Mouse (Mus musculus): ENCODE data around the gene Def6. TPM values are rescaled to one million over a fixed set of nuclear protein-coding genes. Genes with fewer than 3 reads are reported as not detected.

The Def6 gene
- polyA plus RNA-seq, 1 experiment: 1.7 TPM

DNA sequence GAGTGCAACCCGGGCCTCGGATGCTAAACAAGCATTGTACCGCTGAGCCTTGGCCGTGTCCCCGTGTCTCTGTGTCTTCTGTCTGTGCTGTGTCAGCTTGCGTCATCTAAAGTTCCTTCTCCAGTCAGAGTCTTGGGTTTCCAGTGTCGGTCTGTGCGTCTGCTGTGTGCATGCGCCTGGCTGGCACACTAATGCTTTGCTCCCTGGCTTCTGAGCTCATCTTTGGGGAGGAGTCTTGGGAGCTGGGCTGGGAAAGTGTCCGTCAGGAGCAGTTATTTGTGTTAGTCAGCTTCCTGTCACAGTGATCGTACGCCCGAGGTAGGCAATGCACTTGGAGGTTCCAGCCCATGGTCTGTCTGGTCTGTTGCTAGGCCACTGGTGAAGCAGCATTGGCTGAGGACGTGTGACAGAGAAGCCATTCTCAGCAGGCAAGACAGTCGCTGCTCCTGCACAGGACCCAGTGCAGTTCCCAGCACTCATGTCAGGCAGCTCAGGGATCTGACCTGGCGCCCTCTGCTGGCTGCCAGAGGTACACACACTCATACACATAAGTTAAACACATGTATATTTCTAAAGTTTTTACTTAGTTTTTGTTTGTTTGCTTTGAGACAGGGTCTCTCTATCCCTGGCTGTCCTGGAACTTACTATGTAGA is 52.4 kb downstream of the Def6 start:
- Histone ChIP-seq H3K4me3 (ENCODE audit: control insufficient read depth, low read depth, low read length) (no peak overlapping the region), H3K4me1 (ENCODE audit: control insufficient read depth, insufficient read depth, low read length) (peaks cover 7% of the 10 kb centered on the region), H3K27ac (ENCODE audit: control insufficient read depth, insufficient read depth, low read depth, low read length) (no peak overlapping the region), H3K36me3 (ENCODE audit: control insufficient read depth, insufficient read depth, low read length) (no peaks in the 10 kb centered on the region), H3K27me3 (ENCODE audit: control insufficient read depth, insufficient read depth, low read length) (no peaks in the 10 kb centered on the region)
- TF ChIP-seq POLR2A (IDR thresholded peaks at IDR 0.05; ENCODE audit: control insufficient read depth, low read depth, low read length) (no peak), CTCF (IDR thresholded peaks at IDR 0.05; ENCODE audit: control insufficient read depth, insufficient read depth, insufficient replicate concordance, low read depth, low read length) (peak; percentile 77; the same call in 1 of the 2 replicates)

DNA sequence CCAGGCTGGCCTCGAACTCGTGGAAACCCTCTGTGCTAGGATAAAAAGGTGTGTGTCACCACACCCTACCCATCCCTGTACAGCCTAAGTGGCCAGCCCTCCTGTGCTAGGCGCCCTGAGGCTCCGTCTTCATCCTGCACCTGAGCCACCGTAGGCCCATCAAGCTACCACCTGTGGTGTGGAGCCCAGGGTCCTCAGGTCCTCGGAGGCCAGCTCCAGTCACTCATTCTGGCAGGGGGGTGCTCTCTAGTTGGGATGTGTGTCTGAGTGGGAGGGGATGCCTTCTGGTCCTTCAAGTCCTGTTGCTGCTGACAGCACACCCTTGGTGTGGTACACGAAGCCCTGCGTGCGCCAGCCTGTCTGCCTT is 52.9 kb downstream of the Def6 start:
- Histone ChIP-seq H3K4me1 (ENCODE audit: control insufficient read depth, insufficient read depth, low read length) (peaks cover 7% of the 10 kb centered on the region), H3K27ac (ENCODE audit: control insufficient read depth, insufficient read depth, low read depth, low read length) (no peak overlapping the region), H3K4me3 (ENCODE audit: control insufficient read depth, low read depth, low read length) (no peak overlapping the region), H3K36me3 (ENCODE audit: control insufficient read depth, insufficient read depth, low read length) (no peaks in the 10 kb centered on the region), H3K27me3 (ENCODE audit: control insufficient read depth, insufficient read depth, low read length) (no peaks in the 10 kb centered on the region)
- TF ChIP-seq POLR2A (IDR thresholded peaks at IDR 0.05; ENCODE audit: control insufficient read depth, low read depth, low read length) (no peak), CTCF (IDR thresholded peaks at IDR 0.05; ENCODE audit: control insufficient read depth, insufficient read depth, insufficient replicate concordance, low read depth, low read length) (no peak)

DNA sequence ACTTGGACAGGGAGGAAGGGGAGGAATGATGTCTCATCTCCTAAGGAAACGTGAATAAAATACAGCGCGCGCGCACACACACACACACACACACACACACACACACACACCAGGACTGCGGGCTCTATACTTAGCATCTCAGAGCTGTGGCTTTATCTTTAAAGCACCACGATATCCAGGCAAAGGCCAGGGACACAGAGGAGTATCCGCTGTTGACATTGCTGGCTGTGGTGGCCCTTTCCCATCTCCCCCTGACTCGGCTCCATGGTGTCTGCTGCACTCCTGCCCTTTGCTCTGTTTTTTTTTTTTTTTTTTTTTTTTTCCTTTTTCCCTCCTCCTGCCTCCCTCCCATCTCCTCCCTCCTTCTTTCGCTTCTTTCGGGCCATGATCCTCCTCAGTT is 54.2 kb downstream of the Def6 start:
- Histone ChIP-seq H3K27ac (ENCODE audit: control insufficient read depth, insufficient read depth, low read depth, low read length) (no peak overlapping the region), H3K4me1 (ENCODE audit: control insufficient read depth, insufficient read depth, low read length) (peaks cover 7% of the 10 kb centered on the region), H3K4me3 (ENCODE audit: control insufficient read depth, low read depth, low read length) (no peak overlapping the region), H3K27me3 (ENCODE audit: control insufficient read depth, insufficient read depth, low read length) (no peaks in the 10 kb centered on the region), H3K36me3 (ENCODE audit: control insufficient read depth, insufficient read depth, low read length) (no peaks in the 10 kb centered on the region)
- TF ChIP-seq POLR2A (IDR thresholded peaks at IDR 0.05; ENCODE audit: control insufficient read depth, low read depth, low read length) (no peak), CTCF (IDR thresholded peaks at IDR 0.05; ENCODE audit: control insufficient read depth, insufficient read depth, insufficient replicate concordance, low read depth, low read length) (no peak)

DNA sequence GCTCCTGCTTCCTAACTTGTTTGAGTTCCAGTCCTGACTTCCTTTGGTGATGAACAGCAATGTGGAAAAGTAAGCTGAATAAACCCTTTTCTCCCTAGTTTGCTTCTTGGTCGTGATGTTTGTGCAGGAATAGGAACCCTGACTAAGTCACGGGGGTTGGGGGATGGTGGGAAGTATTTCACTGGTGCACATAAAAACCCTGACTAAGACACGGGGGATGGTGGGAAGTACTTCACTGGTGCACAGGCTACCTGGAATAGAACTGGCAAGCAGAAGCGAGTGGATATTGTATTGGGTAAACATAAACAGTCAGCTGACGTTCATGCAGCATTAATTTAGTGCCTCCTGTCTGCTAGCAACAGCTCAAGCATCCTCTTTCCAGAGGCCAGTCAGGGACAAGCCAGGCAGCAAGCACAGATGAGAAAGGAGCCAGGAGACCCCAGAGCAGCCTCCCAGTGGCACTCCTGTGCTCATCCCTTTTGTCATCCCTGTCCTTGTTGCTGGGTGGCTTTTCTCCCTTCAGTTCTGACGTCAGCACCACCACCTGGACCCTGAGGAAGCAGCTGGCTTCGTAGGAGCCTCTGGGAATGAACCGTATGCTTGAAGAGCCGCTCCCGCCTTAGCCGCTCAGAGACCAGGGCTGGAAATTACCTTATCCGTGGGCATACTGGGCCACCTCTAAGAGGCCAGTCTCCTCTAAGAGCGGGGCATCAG is 55.8 kb downstream of the Def6 start:
- H3K4me1 ChIP-seq (ENCODE audit: control insufficient read depth, insufficient read depth, low read length): peaks cover 7% of the 10 kb centered on the region
- no peak overlapping the region for H3K27ac ChIP-seq (ENCODE audit: control insufficient read depth, insufficient read depth, low read depth, low read length)
- no peaks in the 10 kb centered on the region for H3K27me3 ChIP-seq (ENCODE audit: control insufficient read depth, insufficient read depth, low read length)
- no peak overlapping the region for H3K4me3 ChIP-seq (ENCODE audit: control insufficient read depth, low read depth, low read length)
- no peak for TF ChIP-seq POLR2A (IDR thresholded peaks at IDR 0.05; ENCODE audit: control insufficient read depth, low read depth, low read length)
- no peaks in the 10 kb centered on the region for H3K36me3 ChIP-seq (ENCODE audit: control insufficient read depth, insufficient read depth, low read length)

DNA sequence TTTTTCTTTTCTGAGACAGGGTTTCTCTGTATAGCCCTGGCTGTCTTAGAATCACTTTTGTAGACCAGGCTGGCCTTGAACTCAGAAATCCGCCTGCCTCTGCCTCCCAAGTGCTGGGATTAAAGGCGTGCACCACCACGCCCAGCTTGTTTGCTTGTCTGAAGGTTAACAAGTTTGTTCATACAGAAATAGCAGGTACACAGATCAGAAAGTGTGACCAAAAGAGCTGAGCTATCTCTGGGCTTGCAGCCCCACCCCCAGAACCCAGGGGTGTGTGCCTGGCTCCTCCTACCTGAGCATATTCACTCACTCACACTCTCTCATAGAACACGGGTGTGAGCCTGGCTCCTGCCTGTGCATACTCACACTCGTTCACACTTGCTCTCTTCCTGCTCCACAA is 59.7 kb downstream of the Def6 start:
- no peaks in the 10 kb centered on the region for H3K27me3 ChIP-seq (ENCODE audit: control insufficient read depth, insufficient read depth, low read length)
- peaks cover 12% of the 10 kb centered on the region for H3K4me1 ChIP-seq (ENCODE audit: control insufficient read depth, insufficient read depth, low read length)
- no peak overlapping the region for H3K27ac ChIP-seq (ENCODE audit: control insufficient read depth, insufficient read depth, low read depth, low read length)
- TF ChIP-seq CTCF (IDR thresholded peaks at IDR 0.05; ENCODE audit: control insufficient read depth, insufficient read depth, insufficient replicate concordance, low read depth, low read length) (no peak), POLR2A (IDR thresholded peaks at IDR 0.05; ENCODE audit: control insufficient read depth, low read depth, low read length) (no peak)
- no peak overlapping the region for H3K4me3 ChIP-seq (ENCODE audit: control insufficient read depth, low read depth, low read length)
- H3K36me3 ChIP-seq (ENCODE audit: control insufficient read depth, insufficient read depth, low read length): no peaks in the 10 kb centered on the region

DNA sequence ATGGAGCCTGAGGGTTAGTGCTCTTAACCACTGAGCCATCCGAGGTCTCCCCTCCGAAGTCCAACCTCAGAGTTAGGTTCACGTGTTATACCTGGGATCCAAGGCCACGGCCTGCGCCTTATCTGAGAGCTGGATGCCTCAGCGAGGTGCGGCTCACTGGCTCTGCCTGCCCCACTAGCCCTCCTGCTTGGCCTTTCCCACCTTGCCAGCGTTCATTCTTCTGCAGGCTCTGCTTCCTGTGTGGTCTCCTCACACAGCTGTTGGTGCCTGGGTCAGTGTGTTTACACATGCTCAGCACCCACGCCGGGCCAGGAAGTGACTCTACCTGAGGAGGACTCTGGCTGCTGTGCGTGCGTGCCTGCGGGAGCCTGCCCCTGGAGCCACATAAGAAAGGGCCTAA is 62.6 kb downstream of the Def6 start:
- no peak for TF ChIP-seq POLR2A (IDR thresholded peaks at IDR 0.05; ENCODE audit: control insufficient read depth, low read depth, low read length)
- no peak for TF ChIP-seq CTCF (IDR thresholded peaks at IDR 0.05; ENCODE audit: control insufficient read depth, insufficient read depth, insufficient replicate concordance, low read depth, low read length)
- Histone ChIP-seq H3K36me3 (ENCODE audit: control insufficient read depth, insufficient read depth, low read length) (no peaks in the 10 kb centered on the region), H3K27me3 (ENCODE audit: control insufficient read depth, insufficient read depth, low read length) (no peaks in the 10 kb centered on the region), H3K4me1 (ENCODE audit: control insufficient read depth, insufficient read depth, low read length) (peaks cover 5% of the 10 kb centered on the region), H3K4me3 (ENCODE audit: control insufficient read depth, low read depth, low read length) (no peak overlapping the region), H3K27ac (ENCODE audit: control insufficient read depth, insufficient read depth, low read depth, low read length) (no peak overlapping the region)

DNA sequence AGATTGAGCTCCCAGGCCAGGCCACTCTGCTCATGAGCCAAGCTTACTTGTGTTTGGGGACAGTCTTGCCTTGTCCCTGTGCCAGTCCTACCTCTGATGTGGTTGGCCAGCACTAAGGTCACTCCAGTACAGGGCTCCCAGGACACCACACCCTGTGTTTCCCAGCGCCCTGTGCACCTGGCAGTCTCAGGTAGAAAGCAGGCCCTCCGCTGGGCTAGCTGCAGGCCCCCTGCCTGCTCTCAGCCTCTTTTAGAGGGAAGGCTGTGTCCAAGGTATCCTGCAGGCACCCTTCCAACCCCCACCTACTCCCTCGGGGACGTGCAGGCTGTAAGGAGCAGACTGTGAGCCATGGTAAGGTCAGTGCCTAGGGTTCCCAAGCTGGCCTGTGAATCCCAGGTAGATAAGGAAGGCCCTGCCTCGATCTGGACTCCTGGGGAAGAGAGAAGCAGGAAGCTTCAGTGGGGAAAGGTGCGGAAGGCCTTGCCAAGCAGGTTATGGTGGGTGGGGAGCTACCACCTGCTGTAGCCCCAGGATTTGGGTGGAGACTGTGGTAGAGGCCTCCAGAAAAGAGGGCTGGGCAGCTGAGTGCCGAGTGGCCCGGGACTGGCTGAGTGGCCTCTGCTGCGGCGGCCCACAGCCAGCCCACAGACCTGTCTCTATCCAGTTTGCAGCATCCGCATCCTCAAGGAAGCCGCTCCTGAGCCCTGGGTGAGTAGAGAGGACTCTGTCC is 64.1 kb downstream of the Def6 start:
- H3K4me1 ChIP-seq (ENCODE audit: control insufficient read depth, insufficient read depth, low read length): peaks cover 5% of the 10 kb centered on the region

More for the DNA sequence above, 64.1 kb downstream of the Def6 start:
- Histone ChIP-seq H3K36me3 (ENCODE audit: control insufficient read depth, insufficient read depth, low read length) (no peaks in the 10 kb centered on the region), H3K4me3 (ENCODE audit: control insufficient read depth, low read depth, low read length) (no peak overlapping the region; the same call in 1 of the 2 replicates), H3K27me3 (ENCODE audit: control insufficient read depth, insufficient read depth, low read length) (no peaks in the 10 kb centered on the region), H3K27ac (ENCODE audit: control insufficient read depth, insufficient read depth, low read depth, low read length) (peak overlapping the region; percentile 15)
- no peak for TF ChIP-seq POLR2A (IDR thresholded peaks at IDR 0.05; ENCODE audit: control insufficient read depth, low read depth, low read length)
- TF ChIP-seq CTCF (IDR thresholded peaks at IDR 0.05; ENCODE audit: control insufficient read depth, insufficient read depth, insufficient replicate concordance, low read depth, low read length): no peak

Measured in testis, adult 2 months (tissue).